Mouse (Mus musculus) embryo, embryonic 9.5 days (tissue): ENCODE measurements at regions not wholly inside any gene's neighbourhood (a gene's known extent, or its start where the extent isn't known, plus 50 kb on each side); places are given as distances from the start of the nearest gene placed in this dataset.
A peak's percentile ranks its signal among the peaks of the same experiment; 100 is the strongest.
"Not testable (repeated sequence)": the region's sequence is repeated elsewhere in the genome, so short reads cannot be mapped to it uniquely, and the experiment has no call there.

Experiments used
- DNase-seq: peaks from one replicate; pipeline ENCODE4 v3.0.0-alpha.2; 2017; ENCODE audit errors: extremely low spot score

DNA sequence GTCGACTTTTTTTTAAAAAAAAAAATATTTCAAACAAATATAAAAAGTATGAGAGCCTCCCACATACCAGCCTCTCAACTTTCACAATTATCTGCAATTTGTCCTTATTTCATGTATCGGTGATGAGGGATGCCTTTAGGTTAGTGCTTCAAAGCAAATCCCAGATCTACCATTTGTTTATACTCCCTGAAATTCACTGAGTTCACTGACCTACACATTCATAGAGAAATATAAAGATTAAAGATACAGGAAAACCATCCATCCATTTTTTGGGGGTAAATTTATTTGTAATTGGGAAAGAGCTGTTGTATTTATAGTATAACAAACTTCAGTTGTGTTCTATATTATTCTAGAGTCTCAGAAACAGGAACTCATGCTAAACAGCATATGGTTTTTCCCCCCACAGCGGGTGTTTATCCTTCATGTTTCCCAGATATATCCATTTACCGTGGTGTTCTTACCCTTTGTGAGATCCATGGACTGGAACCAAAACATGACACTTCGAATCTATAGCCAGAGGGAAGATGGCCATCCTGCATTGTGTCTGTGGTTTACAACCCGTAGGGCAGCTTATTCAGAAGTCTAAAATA, 120.1 kb upstream of the Cpsf6 start:
- no peak for DNase-seq

DNA sequence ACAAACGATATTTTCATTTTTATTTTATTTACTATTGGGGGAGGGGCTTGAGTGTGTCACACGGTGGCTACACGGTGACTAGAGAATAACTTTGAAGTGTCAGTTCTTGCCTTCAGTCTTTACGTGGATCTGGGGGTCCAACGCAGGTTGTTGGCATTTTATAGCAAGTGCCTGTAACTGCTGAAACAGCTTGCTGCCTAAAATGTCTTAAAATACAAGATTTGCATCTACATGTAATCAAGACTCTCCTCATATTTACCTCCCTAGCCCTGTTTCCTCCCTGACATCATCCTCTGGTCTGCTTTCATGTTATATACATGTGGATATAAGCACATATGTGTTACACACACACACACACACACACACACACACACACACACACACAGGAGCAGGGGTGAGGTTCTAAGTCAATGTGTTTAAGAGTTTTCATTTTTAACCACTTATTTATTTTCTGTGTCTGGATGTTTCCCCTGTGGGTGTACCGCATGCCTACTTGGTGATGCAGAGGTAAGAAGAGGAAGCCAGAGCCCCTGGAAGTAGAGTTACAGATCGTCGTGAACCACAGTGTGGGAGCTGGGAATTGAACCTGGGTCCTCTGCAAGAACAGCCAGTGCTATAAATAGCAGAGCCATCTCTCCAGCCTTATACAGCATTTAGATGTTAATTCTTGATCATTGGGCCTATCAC, 119.5 kb upstream of the Cpsf6 start:
- DNase-seq: no peak

DNA sequence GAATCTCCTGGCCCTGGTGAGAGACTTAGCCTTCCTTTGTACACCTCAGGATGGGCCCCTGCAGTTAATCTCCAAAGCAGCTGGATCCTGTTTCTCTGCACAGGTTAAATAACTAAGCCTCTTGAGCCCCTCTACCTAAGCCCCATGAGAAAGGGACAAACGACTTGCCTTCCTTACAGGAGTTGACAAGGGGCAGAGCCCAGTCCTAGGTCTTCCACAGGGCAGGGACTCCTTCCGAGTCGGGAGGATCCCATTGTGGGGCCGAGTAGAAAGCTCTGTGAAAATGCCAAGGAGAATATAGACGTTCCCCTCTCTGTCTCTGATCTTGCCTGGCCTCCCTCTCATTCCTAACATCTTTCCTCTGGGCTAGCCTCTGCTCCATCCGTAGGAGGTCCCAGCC, 118.7 kb upstream of the Cpsf6 start:
- no peak for DNase-seq

DNA sequence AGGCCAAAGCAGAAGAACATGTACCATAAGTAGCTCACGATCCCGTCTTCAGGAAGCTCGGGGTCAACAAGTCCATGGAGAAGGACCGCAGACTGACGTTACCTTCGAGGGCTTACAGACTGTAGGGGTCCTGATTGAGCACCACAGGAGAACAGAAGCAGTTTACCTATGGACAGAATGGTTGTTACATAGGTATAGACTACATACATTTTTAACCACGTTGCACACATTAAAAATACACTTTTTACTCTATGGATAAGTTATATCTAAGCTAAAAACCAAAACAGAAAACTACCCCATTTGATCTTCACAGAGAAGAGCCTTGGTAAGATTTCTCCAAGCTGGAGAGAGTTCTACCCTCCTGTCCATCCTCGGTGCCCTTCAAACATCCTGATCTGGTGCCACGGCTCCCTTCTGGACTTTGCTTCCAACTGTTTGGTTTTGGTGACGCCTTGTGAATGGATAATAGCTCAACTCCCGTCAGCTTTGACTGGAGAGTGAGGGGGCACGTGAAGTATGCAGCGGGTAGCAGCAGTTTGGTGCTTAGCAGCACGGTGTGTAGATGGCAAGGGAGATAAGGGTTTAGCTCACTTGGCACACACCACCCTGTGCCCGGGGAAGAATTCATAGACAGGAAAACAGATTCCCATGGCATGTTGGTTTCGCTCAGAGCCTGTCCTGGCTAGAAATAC, 117.9 kb upstream of the Cpsf6 start:
- DNase-seq: no peak

DNA sequence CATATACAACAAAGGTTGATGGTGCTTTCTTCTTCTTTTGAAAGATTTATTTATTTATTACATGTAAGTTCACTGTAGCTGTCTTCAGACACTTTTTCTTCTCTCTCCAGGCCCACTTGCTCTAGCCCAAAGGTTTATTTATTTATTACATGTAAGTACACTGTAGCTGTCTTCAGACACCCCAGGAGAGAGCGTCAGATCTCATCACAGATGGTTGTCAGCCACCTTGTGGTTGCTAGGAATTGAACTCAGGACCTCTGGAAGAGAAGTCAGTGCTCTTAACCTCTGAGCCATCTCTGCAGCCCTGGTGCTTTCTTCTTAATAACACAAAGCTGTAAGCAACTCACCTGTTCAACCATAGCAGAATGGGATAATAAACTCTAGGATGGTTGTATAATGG, 117.3 kb upstream of the Cpsf6 start:
- not testable (repeated sequence) for DNase-seq

DNA sequence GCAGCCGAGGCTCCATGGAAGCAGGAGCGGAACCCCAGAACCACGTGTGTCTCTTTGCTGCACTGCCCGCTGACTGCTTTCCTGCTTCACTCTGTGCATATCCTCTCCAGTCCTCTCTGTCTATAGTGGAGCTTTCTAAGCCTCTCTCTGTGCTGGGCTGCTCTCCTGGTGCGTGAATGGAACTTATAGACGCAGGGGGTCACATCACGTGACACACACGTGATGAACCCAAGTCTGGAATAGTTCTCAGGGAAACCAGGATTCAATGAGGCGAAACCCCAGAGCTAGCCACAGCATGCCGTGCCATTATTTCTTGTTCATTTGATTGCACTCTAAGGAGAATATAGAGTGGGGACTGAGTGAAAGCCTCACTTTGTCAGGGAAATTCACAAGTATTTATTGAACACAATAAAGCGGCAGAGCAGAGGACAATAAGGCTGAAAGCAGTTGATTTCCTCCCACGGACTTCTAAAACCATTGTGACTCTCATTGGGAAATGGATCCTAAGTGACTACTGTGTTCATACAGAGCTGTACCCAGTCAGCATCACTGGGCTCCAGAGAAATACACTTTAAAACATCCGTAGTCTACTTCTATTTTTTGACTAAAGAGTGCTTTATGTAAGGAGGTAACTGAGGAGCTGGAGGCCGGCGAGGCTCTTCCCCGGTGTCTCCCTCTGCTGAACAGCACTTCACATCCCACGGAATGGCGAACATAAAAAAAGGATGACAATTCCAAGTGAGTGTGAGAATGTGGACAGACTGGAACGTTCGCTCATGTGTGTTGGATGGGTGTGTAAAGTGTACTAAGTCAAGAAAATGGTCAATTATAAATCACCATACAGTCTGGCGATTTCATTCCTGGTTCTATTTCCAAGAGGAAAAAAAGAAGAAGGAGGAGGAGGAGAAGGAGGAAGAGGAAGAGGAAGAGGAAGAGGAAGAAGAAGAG, 116.5 kb upstream of the Cpsf6 start:
- no peak for DNase-seq

DNA sequence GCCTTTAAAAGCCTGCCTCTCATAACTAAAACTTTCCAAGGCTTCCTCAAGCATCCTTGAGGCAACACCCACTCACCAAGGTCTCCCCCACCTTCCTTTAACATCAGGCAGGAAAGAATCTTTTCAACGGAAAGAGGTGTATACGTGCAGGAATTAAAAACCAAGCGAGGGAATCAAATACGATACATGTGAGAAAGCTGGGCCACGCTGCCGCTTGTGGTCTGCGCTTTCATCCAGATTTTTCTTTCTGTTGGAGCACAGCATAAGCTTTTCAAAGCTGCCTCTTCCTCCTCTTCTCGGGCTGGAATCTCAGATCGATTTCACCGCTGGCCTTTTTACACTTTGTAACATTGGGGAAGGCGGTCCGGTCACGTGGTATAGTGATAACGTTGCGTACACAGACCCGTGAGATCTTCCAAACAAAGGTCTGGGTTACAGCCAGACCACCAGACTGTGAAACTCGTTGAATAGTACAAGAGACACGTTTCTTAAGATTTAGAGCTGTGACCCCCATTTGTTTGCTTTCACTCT, 114.4 kb upstream of the Cpsf6 start:
- peak; percentile 34 for DNase-seq

DNA sequence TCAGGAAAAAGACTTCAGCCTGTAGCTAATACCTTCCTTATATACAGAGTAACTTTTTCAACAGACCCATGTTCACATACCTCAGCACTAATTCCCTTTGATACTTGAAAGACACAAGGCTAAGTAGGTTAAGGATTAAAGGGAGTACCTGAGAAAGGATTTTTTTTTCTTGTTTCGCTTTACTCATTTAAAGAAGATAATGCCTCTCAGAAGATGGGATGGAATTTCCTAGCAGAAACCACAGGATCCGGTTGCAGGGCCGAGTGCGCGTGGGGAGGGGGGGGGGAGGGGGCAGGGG, 114.0 kb upstream of the Cpsf6 start:
- no peak for DNase-seq

DNA sequence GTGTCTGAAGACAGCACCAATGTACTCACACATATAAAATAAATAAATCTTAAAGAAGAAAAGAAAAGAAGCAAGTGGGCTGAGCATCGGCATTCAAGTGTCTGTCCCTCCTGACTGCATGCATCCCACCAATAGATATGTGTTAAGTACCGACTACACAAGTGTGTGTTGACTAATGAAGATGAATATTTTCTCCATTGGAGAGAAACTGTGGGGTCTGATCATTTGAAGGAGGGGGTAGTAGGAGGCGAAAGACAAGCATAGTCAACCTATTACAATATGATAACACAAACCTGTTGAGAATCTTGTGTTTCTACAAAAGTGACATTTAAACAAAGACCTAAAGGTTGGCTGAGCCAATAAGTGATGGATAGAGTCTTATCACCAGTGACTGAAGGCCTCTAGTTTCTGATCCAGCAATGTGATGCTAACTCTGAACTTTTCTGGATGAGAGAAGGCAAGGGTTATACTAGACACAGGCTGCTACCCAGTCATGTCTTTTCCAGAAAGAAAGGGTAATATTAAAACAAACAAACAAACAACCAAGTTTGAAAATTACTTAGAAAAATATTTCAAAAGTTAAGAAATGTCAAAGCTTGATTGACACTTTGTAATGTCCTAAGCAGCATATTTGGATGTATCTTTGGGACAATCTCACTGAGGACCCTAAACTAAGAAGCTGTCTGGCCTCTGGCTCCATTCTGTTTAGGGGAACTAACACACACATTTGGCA, 113.4 kb upstream of the Cpsf6 start:
- no peak for DNase-seq

DNA sequence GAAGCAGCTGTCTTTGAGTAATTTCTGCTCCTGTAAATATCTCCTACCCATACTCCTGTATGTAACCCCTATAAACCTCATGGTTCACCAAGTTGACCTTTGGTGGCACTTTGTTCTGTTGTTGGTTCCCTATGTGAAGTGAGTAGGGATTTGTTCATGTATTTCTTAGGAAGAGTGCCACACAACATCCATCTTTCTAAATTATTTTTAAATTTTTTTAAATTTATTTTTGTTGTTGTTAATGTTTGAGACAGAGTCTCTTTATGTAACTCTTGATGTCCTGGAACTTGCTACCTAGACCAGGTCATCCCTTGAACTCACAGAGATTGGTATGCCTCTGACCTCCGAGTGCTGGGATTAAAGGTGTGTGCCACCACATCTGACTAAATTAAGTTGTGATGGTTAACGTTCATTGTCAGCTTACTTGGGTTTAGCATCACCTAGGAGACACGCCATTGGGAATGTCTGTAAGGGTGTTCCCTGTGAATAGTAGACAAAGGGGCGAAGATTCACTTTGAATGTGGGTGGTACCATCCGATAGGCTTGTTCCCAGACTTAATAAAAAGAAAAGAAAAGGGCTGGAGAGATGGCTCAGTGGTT, 112.7 kb upstream of the Cpsf6 start:
- no peak for DNase-seq

DNA sequence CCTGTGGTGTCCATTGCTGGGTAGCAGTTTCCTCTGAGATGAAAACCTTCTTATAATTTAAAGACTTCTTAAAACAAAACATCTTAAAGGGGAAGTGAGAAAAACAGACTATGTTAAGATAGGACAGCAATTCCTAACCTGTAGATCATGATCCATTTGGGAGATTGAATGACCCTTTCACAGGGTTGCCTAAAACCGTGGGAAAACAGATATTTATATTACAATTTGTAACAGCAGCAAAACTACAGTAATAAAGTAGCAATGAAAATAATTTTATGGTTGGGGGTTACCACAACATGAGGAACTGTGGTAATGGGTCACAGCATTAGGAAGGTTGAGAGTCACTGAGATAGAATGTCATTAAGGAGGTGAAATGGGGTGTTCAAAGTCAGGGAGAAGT, 111.9 kb upstream of the Cpsf6 start:
- DNase-seq: no peak

DNA sequence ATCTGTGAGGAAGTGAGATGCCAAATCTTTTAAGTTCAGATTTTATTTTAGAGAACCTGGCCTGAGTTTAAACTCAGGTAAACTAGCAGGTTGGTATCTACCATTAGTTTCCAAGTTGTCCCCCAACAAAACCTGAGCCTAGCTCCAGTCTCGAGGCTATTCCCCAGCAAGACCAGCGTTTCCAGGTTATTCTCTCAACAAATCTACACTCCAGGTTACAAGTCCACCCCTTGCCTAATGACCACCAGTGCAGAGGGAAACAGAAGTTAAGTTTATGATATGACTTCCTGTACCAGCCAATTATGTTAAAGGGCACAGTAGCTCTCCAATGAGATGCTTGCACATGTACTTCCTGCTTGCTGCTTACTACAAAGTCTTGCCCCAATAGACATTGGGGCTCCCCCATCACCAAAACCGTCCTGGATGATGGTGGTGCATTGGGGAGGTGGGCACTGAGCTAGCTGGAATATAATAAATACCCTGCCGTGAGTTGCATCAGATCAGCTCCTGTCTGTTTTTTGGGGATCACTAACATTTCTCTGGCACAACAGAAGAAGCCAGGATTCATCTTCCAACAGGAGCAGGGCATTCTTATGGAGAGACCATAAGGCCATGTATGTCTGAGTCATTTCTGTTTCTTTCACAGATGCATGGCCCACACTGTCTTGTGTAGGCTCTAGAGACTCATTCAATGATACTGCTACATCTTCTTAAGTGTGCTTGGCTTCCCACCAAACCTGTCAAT, 111.2 kb upstream of the Cpsf6 start:
- DNase-seq: no peak

DNA sequence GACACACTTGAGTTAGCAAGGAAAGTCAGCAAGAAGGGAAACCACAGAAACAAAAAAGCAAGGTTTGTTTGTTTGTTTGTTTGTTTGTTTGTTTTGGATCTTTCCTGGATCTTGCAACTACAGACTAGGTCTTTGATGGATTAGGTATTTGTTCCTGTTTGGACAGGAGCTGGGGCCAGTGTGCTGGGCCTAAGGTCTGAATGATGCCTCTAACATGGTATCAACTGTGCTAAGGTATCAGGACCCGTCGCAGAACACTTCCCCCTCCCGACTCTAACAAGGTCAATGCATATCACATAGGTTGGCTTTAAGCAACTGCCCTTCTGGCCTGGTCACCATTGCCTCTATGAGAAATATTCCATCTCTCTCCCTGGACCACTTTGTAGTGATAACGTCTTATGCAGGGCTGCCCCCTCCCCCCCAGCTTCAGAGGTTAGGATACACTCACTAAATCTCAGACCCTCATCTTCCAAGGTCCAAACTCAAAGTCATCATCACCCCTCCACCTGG, 103.3 kb upstream of the Cpsf6 start:
- no peak for DNase-seq

DNA sequence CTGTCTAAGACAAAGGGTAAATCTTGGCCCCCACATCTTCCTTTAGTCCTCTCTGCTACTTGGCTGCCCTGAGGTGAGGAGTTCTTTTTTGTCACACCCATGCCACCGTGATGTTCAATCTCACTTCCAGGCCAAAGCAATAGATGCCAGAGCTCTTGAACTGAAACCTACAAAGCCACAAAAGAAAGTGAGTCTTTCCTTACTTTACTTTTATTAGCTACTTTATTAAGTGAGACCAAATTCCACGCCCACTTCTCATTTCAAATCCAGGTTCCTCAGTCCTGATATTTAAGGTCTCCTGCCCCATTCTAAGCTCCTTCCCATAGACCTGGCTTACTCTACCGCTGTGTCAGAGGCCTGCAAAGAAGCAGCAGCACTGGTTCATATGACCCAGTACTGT, 102.5 kb upstream of the Cpsf6 start:
- no peak for DNase-seq

DNA sequence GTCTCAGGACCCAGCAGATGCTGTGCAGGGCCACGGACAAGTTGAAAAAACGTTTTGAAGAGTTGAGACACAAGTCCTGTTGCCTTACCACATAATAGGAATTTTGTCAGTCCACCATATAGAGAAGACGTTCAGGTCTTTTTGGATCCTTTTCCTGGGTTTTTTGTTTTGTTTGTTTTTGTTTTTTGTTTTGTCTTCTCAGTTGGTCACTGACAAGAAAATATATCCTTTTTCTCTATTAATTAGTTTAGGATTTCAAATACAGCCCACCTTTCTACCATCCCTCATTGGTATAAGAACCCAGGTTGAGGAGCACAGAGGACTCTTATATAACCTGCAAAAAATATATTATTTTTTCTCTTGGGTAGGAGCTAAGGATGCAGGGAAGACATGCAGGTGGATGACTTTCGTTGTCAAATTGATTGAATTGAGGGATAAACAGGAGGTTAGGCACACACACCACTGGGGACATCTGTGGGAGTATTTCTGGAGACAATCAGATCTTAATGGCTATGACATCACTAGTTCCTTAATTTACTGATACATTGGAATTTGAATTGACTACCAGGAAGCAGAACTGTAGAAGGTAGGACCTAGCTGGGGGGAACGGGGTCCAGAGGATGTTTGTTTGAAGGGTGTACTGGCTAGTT, 101.7 kb upstream of the Cpsf6 start:
- no peak for DNase-seq

DNA sequence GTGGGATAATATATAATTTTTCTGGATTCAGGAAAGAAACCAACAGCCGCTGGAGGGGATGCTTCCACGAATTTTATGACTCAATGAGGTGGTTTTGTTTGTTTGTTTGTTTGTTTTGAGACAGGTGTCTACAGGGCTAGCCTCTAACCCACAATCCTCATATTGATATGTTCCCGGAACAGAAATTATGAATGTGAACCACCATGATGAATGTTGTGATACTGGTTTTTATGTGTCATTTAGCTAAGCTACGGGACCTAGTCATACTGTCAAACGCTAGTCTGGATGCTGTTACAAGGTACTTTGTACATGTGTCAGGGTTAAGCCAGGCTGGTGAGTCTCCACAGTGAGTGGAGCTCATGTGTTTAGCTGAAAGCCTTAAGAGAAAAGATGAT, 100.6 kb upstream of the Cpsf6 start:
- no peak for DNase-seq

DNA sequence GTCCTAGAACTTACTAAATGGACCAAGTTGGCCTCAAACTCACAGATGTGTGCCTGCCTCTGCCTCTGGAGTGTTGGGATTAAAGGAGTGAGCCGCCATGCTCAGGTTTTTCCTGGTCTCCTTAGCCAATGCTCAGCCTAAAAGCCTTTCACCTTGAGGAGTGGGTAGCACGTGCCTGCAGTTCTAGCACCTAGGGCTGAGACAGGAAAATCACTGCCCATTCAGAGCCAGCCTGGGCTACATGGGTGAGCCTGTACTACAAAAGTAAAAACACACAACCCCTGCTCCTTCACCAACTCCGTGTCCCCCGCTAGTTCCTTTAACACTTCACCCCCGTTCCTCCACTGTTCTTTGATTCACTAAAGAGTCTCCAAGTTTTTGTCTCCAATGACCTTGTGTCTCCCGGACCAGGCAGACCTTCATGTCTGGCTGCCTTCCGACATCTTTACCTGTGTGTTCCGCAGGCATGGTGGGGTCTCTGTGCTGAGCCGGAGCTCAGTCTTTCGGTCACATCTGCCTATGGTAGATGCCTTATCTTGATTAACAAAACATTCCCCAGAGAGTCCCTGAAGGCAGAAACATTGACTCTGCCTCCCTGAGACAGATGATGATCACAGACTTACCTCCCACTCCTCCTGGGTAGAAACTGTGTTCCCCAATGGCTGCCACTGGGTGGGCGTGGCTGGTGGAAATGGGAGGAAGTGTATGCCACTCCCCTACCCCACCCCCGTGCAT, 100.1 kb upstream of the Cpsf6 start:
- no peak for DNase-seq

DNA sequence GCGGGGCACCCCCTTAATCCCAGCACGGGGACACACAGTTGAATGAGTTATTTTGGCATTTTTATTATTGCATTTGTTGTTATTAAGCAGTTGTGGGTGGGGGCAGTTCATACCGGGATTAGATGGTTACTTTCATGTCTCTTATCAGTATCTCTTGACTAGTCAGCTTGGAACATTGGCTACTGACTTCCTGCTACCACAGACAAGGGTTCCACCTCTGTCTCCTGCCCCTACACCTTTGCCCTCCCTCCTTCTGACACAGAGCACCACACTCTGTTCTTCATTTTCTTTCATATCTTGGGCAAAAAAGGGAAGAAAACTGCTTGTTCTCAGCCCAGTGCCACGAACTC, 99.1 kb upstream of the Cpsf6 start:
- no peak for DNase-seq
